Mouse (Mus musculus) CH12.LX (cell line): Measurements from ENCODE around the gene Actl6b. TPM values are rescaled to one million over a fixed set of nuclear protein-coding genes. Genes with fewer than 3 reads are reported as not detected.
A peak's percentile ranks its signal among the peaks of the same experiment; 100 is the strongest.

Source experiments
- DNase-seq: peaks from one replicate; pipeline ENCODE4 v3.0.0-alpha.2; 2013; ENCODE audit errors: extremely low read depth
- H3K27ac ChIP-seq: 2 replicates; pipeline ENCODE4 v1.5.1; 2012; ENCODE audit warnings: low read depth, mild to moderate bottlenecking, control low read depth, moderate library complexity; ENCODE audit not compliant: insufficient read depth
- H3K27me3 ChIP-seq: replicated peaks from 2 replicates; pipeline ENCODE3; 2012; ENCODE audit warnings: inconsistent platforms
- H3K36me3 ChIP-seq, 2 experiments: replicated peaks in 1 of 2; 2 replicates each; pipeline versions ENCODE3 to v1.6.1; 2012; ENCODE audit warnings: inconsistent platforms in 1 of 2, low read length in 1 of 2, mild to moderate bottlenecking in 1 of 2, mixed read lengths in 1 of 2, moderate library complexity in 1 of 2; ENCODE audit not compliant: control insufficient read depth in 1 of 2, insufficient read depth in 1 of 2
- H3K4me1 ChIP-seq, 2 experiments: 2 replicates each; pipeline ENCODE4 v1.6.1; 2012; ENCODE audit warnings: inconsistent platforms in 1 of 2, moderate library complexity in 1 of 2; ENCODE audit not compliant: insufficient read depth in 2 of 2, control insufficient read depth in 1 of 2
- H3K4me2 ChIP-seq: 2 replicates; pipeline ENCODE4 v1.6.1; 2012; ENCODE audit warnings: low read depth, mild to moderate bottlenecking, control low read depth; ENCODE audit not compliant: poor library complexity, insufficient read depth, severe bottlenecking
- H3K4me3 ChIP-seq, 3 experiments: fragments of 150-350 bp in 1 of 3; sonication (generic) in 1 of 3; replicated peaks in 1 of 3; 2 replicates each; pipeline versions ENCODE3 to v1.5.1; 2011 to 2012; ENCODE audit warnings: low read depth in 2 of 3, low read length in 2 of 3, mild to moderate bottlenecking in 2 of 3, moderate library complexity in 2 of 3, control low read depth in 1 of 3, improper control_type of control experiment in 1 of 3, inconsistent platforms in 1 of 3, mixed read lengths in 1 of 3; ENCODE audit not compliant: poor library complexity in 1 of 3
- H3K79me2 ChIP-seq: replicated peaks from 2 replicates; pipeline ENCODE4 v1.6.1; 2012; ENCODE audit warnings: mild to moderate bottlenecking, moderate library complexity; ENCODE audit not compliant: control insufficient read depth, poor library complexity, insufficient read depth, severe bottlenecking; ENCODE audit errors: extremely low read depth
- H3K9ac ChIP-seq: 2 replicates; pipeline ENCODE4 v1.6.1; 2012; ENCODE audit warnings: low read depth, mild to moderate bottlenecking, control low read depth, moderate library complexity; ENCODE audit not compliant: insufficient read depth
- H3K9me3 ChIP-seq: replicated peaks from 2 replicates; pipeline ENCODE3; 2012; ENCODE audit warnings: low read length, inconsistent platforms, mixed read lengths
- CHD1 ChIP-seq: IDR thresholded peaks from 2 replicates; pipeline ENCODE4 v1.6.1; 2012; ENCODE audit warnings: low read depth, low read length, improper control_type of control experiment, inconsistent platforms
- CHD2 ChIP-seq: IDR thresholded peaks from 2 replicates; pipeline ENCODE4 v1.6.1; 2011; ENCODE audit warnings: low read length, improper control_type of control experiment
- CTCF ChIP-seq, 2 experiments: IDR thresholded peaks in 1 of 2; conservative IDR thresholded peaks in 1 of 2; 2 replicates each; pipeline ENCODE4 v1.5.1; 2011 to 2012; ENCODE audit warnings: low read depth in 2 of 2, low read length in 2 of 2, improper control_type of control experiment in 1 of 2, inconsistent platforms in 1 of 2, mild to moderate bottlenecking in 1 of 2, moderate library complexity in 1 of 2
- E2F4 ChIP-seq: IDR thresholded peaks from 2 replicates; pipeline ENCODE4 v1.6.1; 2011; ENCODE audit warnings: low read depth, low read length, improper control_type of control experiment; ENCODE audit not compliant: insufficient replicate concordance
- ELF1 ChIP-seq: IDR thresholded peaks from 2 replicates; pipeline ENCODE4 v1.6.1; 2014; ENCODE audit warnings: low read depth, mild to moderate bottlenecking, inconsistent platforms, low read length, improper control_type of control experiment
- EP300 ChIP-seq: IDR thresholded peaks from 2 replicates; pipeline ENCODE4 v1.6.1; 2011; ENCODE audit warnings: low read length, improper control_type of control experiment
- ETS1 ChIP-seq: conservative IDR thresholded peaks from 2 replicates; pipeline ENCODE4 v1.6.1; 2012; ENCODE audit warnings: low read depth, mild to moderate bottlenecking, inconsistent platforms, low read length, improper control_type of control experiment, moderate library complexity
- GABPA ChIP-seq: IDR thresholded peaks from 2 replicates; pipeline ENCODE4 v1.6.1; 2012; ENCODE audit warnings: low read depth, low read length, improper control_type of control experiment, inconsistent platforms; ENCODE audit not compliant: insufficient replicate concordance
- HCFC1 ChIP-seq: IDR thresholded peaks from 2 replicates; pipeline ENCODE4 v1.6.1; 2012; ENCODE audit warnings: low read depth, mild to moderate bottlenecking, inconsistent platforms, low read length, improper control_type of control experiment
- IRF4 ChIP-seq: IDR thresholded peaks from 2 replicates; pipeline ENCODE4 v1.6.1; 2014; ENCODE audit warnings: low read depth, mild to moderate bottlenecking, inconsistent platforms, low read length, improper control_type of control experiment
- JUN ChIP-seq: IDR thresholded peaks from 2 replicates; pipeline ENCODE4 v1.6.1; 2011; ENCODE audit warnings: low read depth, mild to moderate bottlenecking, low read length, improper control_type of control experiment, moderate library complexity; ENCODE audit not compliant: insufficient read depth
- JUND ChIP-seq: conservative IDR thresholded peaks from 2 replicates; pipeline ENCODE4 v1.6.1; 2011; ENCODE audit warnings: low read depth, low read length, improper control_type of control experiment
- MAFK ChIP-seq: IDR thresholded peaks from 2 replicates; pipeline ENCODE4 v1.6.1; 2011; ENCODE audit warnings: low read length, improper control_type of control experiment; ENCODE audit not compliant: insufficient replicate concordance
- MAX ChIP-seq: IDR thresholded peaks from 2 replicates; pipeline ENCODE4 v1.6.1; 2011; ENCODE audit warnings: low read length, improper control_type of control experiment
- MAZ ChIP-seq: IDR thresholded peaks from 2 replicates; pipeline ENCODE4 v1.6.1; 2012; ENCODE audit warnings: low read depth, mild to moderate bottlenecking, inconsistent platforms, low read length, improper control_type of control experiment, moderate library complexity
- MEF2A ChIP-seq: IDR thresholded peaks from 2 replicates; pipeline ENCODE4 v1.6.1; 2014; ENCODE audit warnings: low read depth, mild to moderate bottlenecking, inconsistent platforms, low read length, improper control_type of control experiment, borderline replicate concordance
- MXI1 ChIP-seq: IDR thresholded peaks from 2 replicates; pipeline ENCODE4 v1.6.1; 2011; ENCODE audit warnings: mild to moderate bottlenecking, low read depth, low read length, improper control_type of control experiment
- MYC ChIP-seq: IDR thresholded peaks from 2 replicates; pipeline ENCODE4 v1.6.1; 2011; ENCODE audit warnings: low read depth, mild to moderate bottlenecking, improper control_type of control experiment, low read length
- NRF1 ChIP-seq: IDR thresholded peaks from 2 replicates; pipeline ENCODE4 v1.6.1; 2014; ENCODE audit warnings: low read depth, mild to moderate bottlenecking, inconsistent platforms, low read length, improper control_type of control experiment, moderate library complexity
- PAX5 ChIP-seq: IDR thresholded peaks from 2 replicates; pipeline ENCODE4 v1.6.1; 2012; ENCODE audit warnings: low read length, inconsistent platforms, mixed read lengths
- POLR2A ChIP-seq: IDR thresholded peaks from 2 replicates; pipeline ENCODE4 v1.6.1; 2011; ENCODE audit warnings: low read depth, mild to moderate bottlenecking, improper control_type of control experiment, low read length
- POLR2AphosphoS2 ChIP-seq: IDR thresholded peaks from 2 replicates; pipeline ENCODE4 v1.6.1; 2011; ENCODE audit warnings: low read depth, low read length, improper control_type of control experiment
- RAD21 ChIP-seq: IDR thresholded peaks from 2 replicates; pipeline ENCODE4 v1.6.1; 2011; ENCODE audit warnings: low read depth, mild to moderate bottlenecking, low read length, improper control_type of control experiment, moderate library complexity
- RCOR1 ChIP-seq: conservative IDR thresholded peaks from 2 replicates; pipeline ENCODE4 v1.6.1; 2012; ENCODE audit warnings: low read depth, mild to moderate bottlenecking, inconsistent platforms, low read length, improper control_type of control experiment
- TBP ChIP-seq: conservative IDR thresholded peaks from 2 replicates; pipeline ENCODE4 v1.6.1; 2011; ENCODE audit warnings: low read depth, low read length, improper control_type of control experiment
- UBTF ChIP-seq: IDR thresholded peaks from 2 replicates; pipeline ENCODE4 v1.6.1; 2012; ENCODE audit warnings: low read depth, mild to moderate bottlenecking, inconsistent platforms, low read length, improper control_type of control experiment, moderate library complexity
- USF2 ChIP-seq: conservative IDR thresholded peaks from 2 replicates; pipeline ENCODE4 v1.6.1; 2011; ENCODE audit warnings: low read depth, low read length, improper control_type of control experiment
- ZC3H11A ChIP-seq: IDR thresholded peaks from 2 replicates; pipeline ENCODE4 v1.6.1; 2012; ENCODE audit warnings: low read depth, mild to moderate bottlenecking, inconsistent platforms, low read length, improper control_type of control experiment
- ZMIZ1 ChIP-seq: IDR thresholded peaks from 2 replicates; pipeline ENCODE4 v1.6.1; 2012; ENCODE audit warnings: low read depth, mild to moderate bottlenecking, inconsistent platforms, low read length, improper control_type of control experiment
- ZNF384 ChIP-seq: IDR thresholded peaks from 2 replicates; pipeline ENCODE4 v1.6.1; 2012; ENCODE audit warnings: low read depth, low read length, improper control_type of control experiment, inconsistent platforms
- dilution Hi-C: fragments of 300-500 bp; cut with MboI; formaldehyde crosslinking; loops from 2 replicates; pipeline ENCODE4 v1.14.3; 2020; ENCODE audit warnings: low sequenced_read_pairs; ENCODE audit not compliant: extremely low pct_unique_long_range_greater_than_20kb, extremely low pct_ligation_motif_present
- in situ Hi-C: fragments of 300-500 bp; cut with MboI; formaldehyde crosslinking; loops from 3 replicates; pipeline ENCODE4 v1.14.3; 2019; ENCODE audit warnings: low sequenced_read_pairs, low pct_ligation_motif_present, low pct_unique_long_range_greater_than_20kb, mixed read lengths
- polyA plus RNA-seq: library from polyadenylated mRNA; unstranded; fragments of >175 nt; gene quantifications from 2 replicates; pipeline ENCODE4 v1.2.1, GENCODE M21; 2012; ENCODE audit warnings: low read depth; ENCODE audit not compliant: insufficient read length
- total RNA-seq, 2 experiments: library from RNA; depleted of rRNA; stranded (reverse); fragments of 300-350 nt in 1 of 2; fragments of >200 nt in 1 of 2; gene quantifications; 2 replicates each; pipeline ENCODE4 v1.2.3; 2012 to 2014

Actl6b gene
- total and polyA plus RNA-seq, 3 experiments, result not detected

GRCm38 (mm10) chr5:137532808-137533116 is 20.6 kb upstream of the Actl6b start:
- H3K4me3 ChIP-seq, result peak overlapping the region; percentile 79 to 93 (median 93)
- DNase-seq, result no peak
- no peaks in the 10 kb centered on the region for H3K9me3 ChIP-seq
- H3K79me2 ChIP-seq, result peaks cover 29% of the 10 kb centered on the region
- peaks cover 3 to 35% of the 10 kb centered on the region in 2 experiments; a peak in 3 of 4 replicates for H3K4me1 ChIP-seq
- H3K27ac ChIP-seq, result peak overlapping the region; percentile 65
- peak overlapping the region; percentile 81 for H3K4me2 ChIP-seq
- H3K36me3 ChIP-seq, result peaks cover 23 to 27% of the 10 kb centered on the region in 2 experiments
- H3K9ac ChIP-seq, result peak overlapping the region; percentile 96
- in situ Hi-C loops, result loop anchor here (5.0 kb wide), 1 partner anchor 35 kb away; the partner anchor contains the start of gene Tfr2
- H3K27me3 ChIP-seq, result peaks cover 1% of the 10 kb centered on the region
- dilution Hi-C loops, result no loop called here
- TF ChIP-seq ELF1 (peak; percentile 76), POLR2AphosphoS2 (no peak), CHD1 (no peak), MEF2A (no peak), TBP (no peak)

- Histone ChIP-seq H3K27ac (peak within 1 kb of the TSS; percentile 65), H3K4me3 (peak within 1 kb of the TSS; percentile 79 to 93 (median 93)), H3K4me2 (peak within 1 kb of the TSS; percentile 81), H3K27me3 (peaks cover 1% of the 10 kb centered on the region), H3K9ac (peak within 1 kb of the TSS; percentile 96), H3K36me3 (peaks cover 19 to 22% of the 10 kb centered on the region in 2 experiments), H3K79me2 (peaks cover 29% of the 10 kb centered on the region), H3K4me1 (peaks cover 3 to 34% of the 10 kb centered on the region in 2 experiments; a peak in 3 of 4 replicates), H3K9me3 (no peaks in the 10 kb centered on the region)
- dilution Hi-C loops, result no loop called here
- in situ Hi-C loops, result loop anchor here (5.0 kb wide), 1 partner anchor 34 kb away; the partner anchor contains the start of gene Tfr2
- peak; percentile 97 for DNase-seq
- TF ChIP-seq CHD2 (peak; percentile 89), MXI1 (0 out of 2 replicates have a peak, but pooled peaks have one; percentile 42), JUN (no peak), ETS1 (no peak; the same call in 1 of the 2 replicates), GABPA (no peak), RAD21 (no peak), NRF1 (peak; percentile 45; the same call in 1 of the 2 replicates), MYC (0 out of 2 replicates have a peak, but pooled peaks have one; percentile 18), POLR2A (peak; percentile 70), UBTF (peak; percentile 91), PAX5 (no peak), CTCF (conservative IDR thresholded peaks at IDR 0.05 in 1 of 2, IDR thresholded peaks at IDR 0.05 in 1 of 2; ENCODE audit: low read depth in 2 of 2, low read length in 2 of 2) (no peak), MAFK (no peak), POLR2AphosphoS2 (peak; percentile 63), ELF1 (peak; percentile 77), HCFC1 (peak; percentile 66), JUND (no peak), ZNF384 (peak; percentile 96), MEF2A (peak; percentile 63; the same call in 1 of the 2 replicates), EP300 (peak; percentile 44), MAX (peak; percentile 86), IRF4 (peak; percentile 77), ZMIZ1 (peak; percentile 28), TBP (0 out of 2 replicates have a peak, but pooled peaks have one; percentile 69), USF2 (peak; percentile 97), MAZ (peak; percentile 99), E2F4 (0 out of 2 replicates have a peak, but pooled peaks have one; percentile 36), RCOR1 (no peak), ZC3H11A (no peak)
Observed at GRCm38 (mm10) chr5:137533117-137533827, 20.0 kb upstream of the Actl6b start, which contains the start of the genes Epo and Gnb2. Gene Epo, minus strand, starts transcription at chr5:137533242. Gene Gnb2, minus strand, starts transcription at chr5:137533510.
